Mouse (Mus musculus): ENCODE measurements at regions not wholly inside any gene's neighbourhood (a gene's known extent, or its start where the extent isn't known, plus 50 kb on each side); places are given as distances from the start of the nearest gene placed in this dataset.

- H3K4me1 ChIP-seq = no peaks in the 10 kb centered on the region
- H3K27ac ChIP-seq (replicated peaks) = no peak overlapping the region
- H3K4me2 ChIP-seq (replicated peaks) = no peak overlapping the region
- H3K27me3 ChIP-seq = no peaks in the 10 kb centered on the region
- WGBS = 85% methylated on average over 9 of the region's 9 CpGs
- no peak overlapping the region for H3K4me3 ChIP-seq (replicated peaks)
- no peaks in the 10 kb centered on the region for H3K36me3 ChIP-seq
- no peak for ATAC-seq (ENCODE audit: insufficient number of reproducible peaks, low FRiP score, low TSS enrichment, low read depth)
- H3K9ac ChIP-seq = no peak overlapping the region
- H3K9me3 ChIP-seq (replicated peaks) = no peaks in the 10 kb centered on the region
These were observed 124.4 kb upstream of the Chd6 start for GRCm38 (mm10) chr2:161233155-161233741.

- H3K4me1 ChIP-seq = no peaks in the 10 kb centered on the region
- no peaks in the 10 kb centered on the region for H3K27me3 ChIP-seq
- no peaks in the 10 kb centered on the region for H3K9me3 ChIP-seq (replicated peaks)
- WGBS = 47% methylated on average over 4 of the region's 4 CpGs
- H3K4me3 ChIP-seq (replicated peaks) = no peak overlapping the region
- H3K27ac ChIP-seq (replicated peaks) = no peak overlapping the region
- H3K36me3 ChIP-seq = no peaks in the 10 kb centered on the region
- no peak overlapping the region for H3K9ac ChIP-seq
- no peak for ATAC-seq (ENCODE audit: insufficient number of reproducible peaks, low FRiP score, low TSS enrichment, low read depth)
- no peak overlapping the region for H3K4me2 ChIP-seq (replicated peaks)
These were observed 122.5 kb upstream of the Chd6 start for GRCm38 (mm10) chr2:161231405-161231804.

GRCm38 (mm10) chr2:161215736-161216135 is 106.9 kb upstream of the Chd6 start:
- H3K4me3 ChIP-seq (replicated peaks) = no peak overlapping the region
- H3K36me3 ChIP-seq = no peaks in the 10 kb centered on the region
- no peaks in the 10 kb centered on the region for H3K9me3 ChIP-seq (replicated peaks)
- ATAC-seq (ENCODE audit: insufficient number of reproducible peaks, low FRiP score, low TSS enrichment, low read depth) = no peak
- no peak overlapping the region for H3K9ac ChIP-seq
- 65% methylated on average over 8 of the region's 8 CpGs for WGBS
- H3K4me1 ChIP-seq = no peaks in the 10 kb centered on the region
- 0 out of 2 replicates have a peak, but pooled peaks cover 4% of the 10 kb centered on the region for H3K27me3 ChIP-seq
- H3K4me2 ChIP-seq (replicated peaks) = no peak overlapping the region
- H3K27ac ChIP-seq (replicated peaks) = no peak overlapping the region

- H3K9me3 ChIP-seq (replicated peaks) = no peaks in the 10 kb centered on the region
- no peak overlapping the region for H3K4me3 ChIP-seq (replicated peaks)
- H3K9ac ChIP-seq = no peak overlapping the region
- H3K4me2 ChIP-seq (replicated peaks) = no peak overlapping the region
- no peaks in the 10 kb centered on the region for H3K4me1 ChIP-seq
- WGBS = 19% methylated on average over 15 of the region's 15 CpGs
- H3K27ac ChIP-seq (replicated peaks) = no peak overlapping the region
- 0 out of 2 replicates have a peak, but pooled peaks cover 4% of the 10 kb centered on the region for H3K27me3 ChIP-seq
- H3K36me3 ChIP-seq = no peaks in the 10 kb centered on the region
- peak; percentile 60; the same call in 1 of the 2 replicates for ATAC-seq (ENCODE audit: insufficient number of reproducible peaks, low FRiP score, low TSS enrichment, low read depth)
These were observed 106.0 kb upstream of the Chd6 start for GRCm38 (mm10) chr2:161214681-161215458.

- Histone ChIP-seq H3K36me3 (no peaks in the 10 kb centered on the region), H3K27me3 (0 out of 2 replicates have a peak, but pooled peaks cover 4% of the 10 kb centered on the region), H3K4me2 (replicated peaks) (no peak overlapping the region), H3K9me3 (replicated peaks) (no peaks in the 10 kb centered on the region), H3K9ac (no peak overlapping the region), H3K4me3 (replicated peaks) (no peak overlapping the region), H3K4me1 (no peaks in the 10 kb centered on the region), H3K27ac (replicated peaks) (no peak overlapping the region)
- ATAC-seq (ENCODE audit: insufficient number of reproducible peaks, low FRiP score, low TSS enrichment, low read depth) = no peak
- WGBS = 74% methylated on average over 13 of the region's 13 CpGs
These were observed 103.5 kb upstream of the Chd6 start for GRCm38 (mm10) chr2:161212322-161212882.

GRCm38 (mm10) chr2:161196713-161197372 is 88.0 kb upstream of the Chd6 start:
- no peak overlapping the region for H3K9ac ChIP-seq
- no peak overlapping the region for H3K4me3 ChIP-seq (replicated peaks)
- WGBS = 83% methylated on average over 7 of the region's 7 CpGs
- H3K36me3 ChIP-seq = no peaks in the 10 kb centered on the region
- no peaks in the 10 kb centered on the region for H3K27me3 ChIP-seq
- ATAC-seq (ENCODE audit: insufficient number of reproducible peaks, low FRiP score, low TSS enrichment, low read depth) = no peak
- H3K4me2 ChIP-seq (replicated peaks) = no peak overlapping the region
- no peaks in the 10 kb centered on the region for H3K4me1 ChIP-seq
- no peak overlapping the region for H3K27ac ChIP-seq (replicated peaks)
- no peaks in the 10 kb centered on the region for H3K9me3 ChIP-seq (replicated peaks)

GRCm38 (mm10) chr2:161187516-161187915 is 78.6 kb upstream of the Chd6 start:
- Histone ChIP-seq H3K9ac (no peak overlapping the region), H3K4me1 (no peaks in the 10 kb centered on the region), H3K9me3 (replicated peaks) (no peaks in the 10 kb centered on the region), H3K4me2 (replicated peaks) (no peak overlapping the region), H3K27ac (replicated peaks) (no peak overlapping the region), H3K27me3 (no peaks in the 10 kb centered on the region), H3K36me3 (no peaks in the 10 kb centered on the region), H3K4me3 (replicated peaks) (no peak overlapping the region)
- WGBS = 45% methylated on average over 1 of the region's 1 CpGs
- ATAC-seq (ENCODE audit: insufficient number of reproducible peaks, low FRiP score, low TSS enrichment, low read depth) = no peak

- no peak overlapping the region for H3K4me3 ChIP-seq (replicated peaks)
- no peak for ATAC-seq (ENCODE audit: insufficient number of reproducible peaks, low FRiP score, low TSS enrichment, low read depth)
- H3K27me3 ChIP-seq = no peaks in the 10 kb centered on the region
- H3K9ac ChIP-seq = no peak overlapping the region
- no peaks in the 10 kb centered on the region for H3K4me1 ChIP-seq
- no peaks in the 10 kb centered on the region for H3K9me3 ChIP-seq (replicated peaks)
- no peak overlapping the region for H3K4me2 ChIP-seq (replicated peaks)
- H3K27ac ChIP-seq (replicated peaks) = no peak overlapping the region
- no peaks in the 10 kb centered on the region for H3K36me3 ChIP-seq
These were observed 76.2 kb upstream of the Chd6 start for GRCm38 (mm10) chr2:161185122-161185521.

- Histone ChIP-seq H3K9me3 (replicated peaks) (no peaks in the 10 kb centered on the region), H3K4me3 (replicated peaks) (peak overlapping the region; percentile 53), H3K27me3 (no peaks in the 10 kb centered on the region), H3K9ac (peak overlapping the region; percentile 31), H3K4me1 (peaks cover 5% of the 10 kb centered on the region; the same call in 1 of the 2 replicates), H3K36me3 (no peaks in the 10 kb centered on the region), H3K4me2 (replicated peaks) (peak overlapping the region; percentile 66), H3K27ac (replicated peaks) (peak overlapping the region; percentile 85)
- 2% methylated on average over 20 of the region's 20 CpGs for WGBS
- ATAC-seq (ENCODE audit: insufficient number of reproducible peaks, low FRiP score, low TSS enrichment, low read depth) = peak; percentile 63
These were observed 68.6 kb upstream of the Chd6 start for GRCm38 (mm10) chr2:161177355-161178021.

GRCm38 (mm10) chr2:161166681-161167080 is 57.8 kb upstream of the Chd6 start:
- Histone ChIP-seq H3K4me1 (no peaks in the 10 kb centered on the region), H3K36me3 (no peaks in the 10 kb centered on the region), H3K4me2 (replicated peaks) (no peak overlapping the region), H3K27ac (replicated peaks) (no peak overlapping the region), H3K9me3 (replicated peaks) (no peaks in the 10 kb centered on the region), H3K27me3 (no peaks in the 10 kb centered on the region), H3K9ac (no peak overlapping the region), H3K4me3 (replicated peaks) (no peak overlapping the region)
- 17% methylated on average over 3 of the region's 3 CpGs for WGBS
- ATAC-seq (ENCODE audit: insufficient number of reproducible peaks, low FRiP score, low TSS enrichment, low read depth) = no peak

- Histone ChIP-seq H3K4me1 (no peaks in the 10 kb centered on the region), H3K27me3 (no peaks in the 10 kb centered on the region), H3K4me3 (replicated peaks) (no peak overlapping the region), H3K27ac (replicated peaks) (no peak overlapping the region), H3K4me2 (replicated peaks) (no peak overlapping the region), H3K9ac (no peak overlapping the region), H3K36me3 (no peaks in the 10 kb centered on the region), H3K9me3 (replicated peaks) (no peaks in the 10 kb centered on the region)
- no peak for ATAC-seq (ENCODE audit: insufficient number of reproducible peaks, low FRiP score, low TSS enrichment, low read depth)
- WGBS = 69% methylated on average over 3 of the region's 3 CpGs
These were observed 56.6 kb upstream of the Chd6 start for GRCm38 (mm10) chr2:161165495-161165894.
